Mouse (Mus musculus) urinary bladder, postnatal 4 days (tissue): ENCODE results near the gene Kcnj6.

Source experiments
- DNase-seq, 2 experiments: peaks; one replicate each; pipeline ENCODE4 v3.0.0; 2021 to 2022; ENCODE audit warnings: low spot score in 2 of 2

Gene Kcnj6

GRCm38 (mm10) chr16:94997340-94997849, at the start of gene Kcnj6:
Gene Kcnj6 (minus strand): TSS chr16:94997701.
- no peak for DNase-seq

- no peak for DNase-seq
Observed at GRCm38 (mm10) chr16:95009937-95010336, 12.4 kb upstream of the Kcnj6 start.

- no peak for DNase-seq
Observed at GRCm38 (mm10) chr16:95004599-95004998, 7.1 kb upstream of the Kcnj6 start.

- DNase-seq = no peak
Observed at GRCm38 (mm10) chr16:94999551-94999950, 2.0 kb upstream of the Kcnj6 start.

GRCm38 (mm10) chr16:94999019-94999418, 1.5 kb upstream of the Kcnj6 start:
- no peak for DNase-seq

- no peak for DNase-seq
Observed at GRCm38 (mm10) chr16:94996791-94997281, 665 bp downstream of the Kcnj6 start.

- no peak for DNase-seq
Observed at GRCm38 (mm10) chr16:94995542-94996131, 1.9 kb downstream of the Kcnj6 start.

- DNase-seq = no peak
Observed at GRCm38 (mm10) chr16:94994924-94995323, 2.6 kb downstream of the Kcnj6 start.

GRCm38 (mm10) chr16:94994148-94994547, 3.4 kb downstream of the Kcnj6 start:
- no peak for DNase-seq

GRCm38 (mm10) chr16:94990114-94990513, 7.4 kb downstream of the Kcnj6 start:
- no peak for DNase-seq

- no peak for DNase-seq
Observed at GRCm38 (mm10) chr16:94986731-94987130, 10.8 kb downstream of the Kcnj6 start.

- DNase-seq = no peak
Observed at GRCm38 (mm10) chr16:94984263-94984662, 13.2 kb downstream of the Kcnj6 start.

GRCm38 (mm10) chr16:94980374-94980773, 17.1 kb downstream of the Kcnj6 start:
- no peak for DNase-seq

GRCm38 (mm10) chr16:94979499-94979898, 18.0 kb downstream of the Kcnj6 start:
- DNase-seq = no peak

- peak in 1 of 2 experiments; percentile 67 for DNase-seq
Observed at GRCm38 (mm10) chr16:94972080-94972855, 25.2 kb downstream of the Kcnj6 start.

- DNase-seq = no peak
Observed at GRCm38 (mm10) chr16:94968941-94969340, 28.6 kb downstream of the Kcnj6 start.

GRCm38 (mm10) chr16:94968472-94968871, 29.0 kb downstream of the Kcnj6 start:
- no peak for DNase-seq

GRCm38 (mm10) chr16:94957156-94957828, 40.2 kb downstream of the Kcnj6 start:
- DNase-seq = no peak

- no peak for DNase-seq
Observed at GRCm38 (mm10) chr16:94956410-94956809, 41.1 kb downstream of the Kcnj6 start.

- DNase-seq = no peak
Observed at GRCm38 (mm10) chr16:94953294-94953693, 44.2 kb downstream of the Kcnj6 start.

- no peak for DNase-seq
Observed at GRCm38 (mm10) chr16:94949172-94949571, 48.3 kb downstream of the Kcnj6 start.

GRCm38 (mm10) chr16:94946848-94947247, 50.7 kb downstream of the Kcnj6 start:
- DNase-seq = no peak
